Mouse (Mus musculus) cerebellum, adult 11 months (tissue): ENCODE measurements around the gene Cbfb.
A peak's percentile ranks its signal among the peaks of the same experiment; 100 is the strongest.
"Not testable (repeated sequence)": the region's sequence is repeated elsewhere in the genome, so short reads cannot be mapped to it uniquely, and the experiment has no call there.

Experiments used
- DNase-seq: peaks from one replicate; pipeline ENCODE4 v3.0.0; 2022

Cbfb gene

DNA sequence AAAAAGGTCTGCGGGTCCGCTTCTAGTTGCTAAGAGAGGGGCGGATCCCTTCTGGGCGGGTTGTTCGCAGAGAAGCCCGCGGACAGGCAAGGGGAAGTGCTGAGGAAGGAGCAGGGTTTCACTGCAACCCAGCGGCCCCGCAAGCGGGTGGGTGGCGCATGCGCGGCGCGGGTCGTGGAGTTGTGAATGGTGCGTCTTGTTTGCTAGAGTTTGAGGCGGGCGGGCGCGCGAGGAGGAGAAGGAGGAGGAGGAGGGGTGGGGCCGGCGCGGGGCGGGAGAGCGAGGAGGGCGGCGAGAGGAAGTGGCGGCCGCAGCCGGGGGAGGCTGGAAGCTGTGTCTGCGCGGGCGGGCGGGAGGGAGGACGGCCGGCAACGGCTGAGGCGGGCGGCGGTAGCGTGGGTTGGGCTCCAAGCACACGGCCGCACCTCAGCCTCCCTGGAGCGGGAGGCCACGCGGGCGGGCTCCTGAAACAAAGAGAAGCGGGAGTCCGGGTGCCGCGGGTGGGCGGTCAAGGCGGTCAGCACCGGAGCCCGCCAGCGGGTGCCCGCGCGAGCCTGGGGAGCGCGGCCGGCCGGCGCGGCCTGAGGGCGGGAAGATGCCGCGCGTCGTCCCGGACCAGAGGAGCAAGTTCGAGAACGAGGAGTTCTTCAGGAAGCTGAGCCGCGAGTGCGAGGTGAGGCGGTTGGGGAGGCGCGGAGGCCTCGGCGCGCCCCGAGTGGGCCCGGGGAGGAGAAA is at the start of gene Cbfb:
Gene Cbfb (plus strand): TSS at position 294 of the 735 bp plus-strand sequence.
- DNase-seq, result peak; percentile 87

DNA sequence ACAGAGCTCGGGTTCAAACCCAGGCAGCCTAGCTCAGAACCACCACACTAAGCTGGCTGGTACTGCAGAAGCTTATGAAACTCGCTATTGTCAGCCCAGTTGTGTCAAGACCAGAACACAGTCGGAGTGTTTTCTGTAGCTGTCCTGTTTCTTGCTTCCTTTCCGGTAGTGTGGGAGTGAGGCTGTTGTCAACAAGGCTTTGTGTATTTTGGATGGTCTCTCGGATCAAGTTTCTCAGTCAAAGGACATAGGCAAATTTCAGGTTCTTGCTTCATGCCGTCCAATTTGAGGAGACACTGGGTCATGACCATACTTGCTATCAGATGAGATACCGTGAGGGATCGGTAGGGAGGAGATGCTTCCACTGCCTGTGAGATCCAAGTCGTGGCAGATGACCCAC is 40.6 kb upstream of the Cbfb start:
- no peak for DNase-seq

DNA sequence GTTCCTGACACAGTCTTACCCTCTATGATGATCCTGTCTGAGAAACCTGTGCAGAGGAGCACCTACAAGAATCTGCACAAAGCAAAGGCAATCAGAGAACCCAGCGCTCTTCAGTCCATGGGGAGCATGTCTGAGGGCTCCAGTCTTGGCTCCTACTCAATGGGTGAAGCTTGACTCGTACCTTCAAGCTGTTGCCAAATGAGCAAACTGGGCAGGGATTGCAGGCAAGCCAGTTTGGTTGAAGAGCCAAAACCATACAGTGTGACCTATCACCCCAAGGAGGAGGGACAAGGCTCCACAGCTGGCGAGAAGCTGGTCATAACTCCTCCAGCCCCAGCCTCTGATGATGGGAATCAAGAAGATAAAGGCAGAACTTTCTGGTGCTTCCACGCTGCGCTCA is 39.0 kb upstream of the Cbfb start, which contains the start of gene Ces4a:
Gene Ces4a (plus strand): TSS at position 292 of the 400 bp plus-strand sequence.
- no peak for DNase-seq

DNA sequence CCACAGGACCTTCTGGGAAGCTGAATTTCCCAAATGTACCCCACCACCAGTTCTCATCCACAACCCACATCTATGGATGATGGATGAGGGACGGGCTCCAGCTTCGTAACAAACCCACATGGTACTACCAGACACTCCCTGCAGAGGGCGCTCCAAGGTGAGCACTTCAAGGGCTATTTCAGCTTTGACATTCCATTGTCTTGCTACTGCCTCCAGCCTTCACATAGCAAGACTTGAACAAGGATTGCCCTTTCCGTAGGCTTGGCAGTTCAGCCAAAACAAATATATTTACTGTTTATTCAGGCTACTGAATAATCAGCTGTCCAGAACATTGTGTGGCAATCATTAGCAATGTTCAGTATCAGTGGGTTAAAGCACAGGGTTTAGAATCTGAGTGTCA is 32.1 kb upstream of the Cbfb start:
- DNase-seq, result peak; percentile 29

DNA sequence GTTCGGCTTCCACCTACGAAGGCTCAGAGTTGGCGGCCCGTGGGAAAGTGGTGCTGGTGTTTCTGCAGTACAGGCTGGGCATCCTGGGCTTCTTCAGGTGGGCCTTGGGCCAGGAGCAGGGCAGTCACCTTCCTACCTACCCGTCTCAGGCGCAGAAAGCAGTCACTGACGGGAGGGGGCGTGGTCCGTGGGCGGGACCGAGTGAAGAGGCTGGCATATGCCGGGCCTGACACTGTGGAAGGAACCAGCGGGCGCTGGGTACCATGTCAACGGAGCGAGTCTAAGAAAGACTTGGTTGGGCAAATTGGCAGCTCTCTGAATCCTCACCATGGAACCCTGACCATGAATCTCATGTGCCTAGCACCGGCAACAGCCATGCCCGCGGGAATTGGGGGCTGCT is 28.1 kb upstream of the Cbfb start:
- DNase-seq, result no peak

DNA sequence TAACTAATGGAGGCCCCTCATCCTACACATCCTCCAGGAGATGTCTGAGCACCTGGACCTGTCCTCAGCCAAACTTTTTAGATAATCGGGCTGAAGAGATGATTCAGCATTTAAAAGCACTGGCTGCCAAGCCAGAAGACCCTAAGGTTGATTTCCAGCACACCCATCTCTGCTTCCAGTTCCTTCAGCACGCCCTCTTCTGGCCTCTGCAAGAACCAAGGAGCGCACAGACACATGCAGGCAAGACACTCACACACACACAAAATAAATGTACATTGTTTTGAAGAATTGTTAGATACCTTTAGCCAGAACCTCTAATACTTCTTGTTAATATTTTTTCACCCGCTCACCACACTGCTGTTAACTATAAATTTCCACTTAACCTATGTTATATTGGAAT is 18.8 kb upstream of the Cbfb start:
- DNase-seq, result no peak

DNA sequence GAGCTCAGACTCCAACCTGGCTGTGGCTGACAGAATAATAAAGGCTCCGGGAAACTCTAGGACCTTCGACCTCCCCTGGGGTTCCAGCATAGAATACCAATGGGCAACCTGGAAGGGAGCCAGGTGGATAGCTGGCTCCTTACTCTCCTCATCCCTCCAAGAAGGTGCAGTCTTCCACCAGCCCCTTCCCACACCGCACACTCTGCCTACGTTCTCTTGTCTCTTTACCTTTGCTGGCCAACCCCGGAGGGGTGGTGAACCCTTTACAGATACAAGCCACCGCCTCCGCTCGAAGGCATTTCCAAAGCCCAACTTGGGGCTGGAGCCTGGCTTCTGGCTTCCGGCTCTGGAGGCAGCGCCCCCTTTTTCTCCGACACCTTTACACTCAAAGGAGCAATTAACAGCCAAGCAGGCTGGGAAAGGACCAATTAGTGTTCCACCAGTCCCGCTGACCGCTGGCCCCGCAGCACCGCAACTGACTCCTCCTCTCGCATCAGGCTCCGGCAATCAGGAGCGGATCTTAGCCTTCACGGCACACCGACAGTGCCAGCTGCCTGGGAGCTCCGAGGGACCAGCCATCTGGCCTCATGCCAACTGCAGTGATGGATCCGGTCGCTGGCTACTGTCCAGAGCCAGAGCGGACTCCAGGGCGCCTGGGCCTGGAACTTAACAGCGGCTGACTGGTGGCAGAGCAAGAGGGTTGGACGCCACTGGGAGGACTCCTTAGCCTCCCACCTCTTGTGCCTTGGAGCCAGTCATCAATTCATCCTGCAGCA is 17.7 kb upstream of the Cbfb start:
- DNase-seq, result peak; percentile 61

DNA sequence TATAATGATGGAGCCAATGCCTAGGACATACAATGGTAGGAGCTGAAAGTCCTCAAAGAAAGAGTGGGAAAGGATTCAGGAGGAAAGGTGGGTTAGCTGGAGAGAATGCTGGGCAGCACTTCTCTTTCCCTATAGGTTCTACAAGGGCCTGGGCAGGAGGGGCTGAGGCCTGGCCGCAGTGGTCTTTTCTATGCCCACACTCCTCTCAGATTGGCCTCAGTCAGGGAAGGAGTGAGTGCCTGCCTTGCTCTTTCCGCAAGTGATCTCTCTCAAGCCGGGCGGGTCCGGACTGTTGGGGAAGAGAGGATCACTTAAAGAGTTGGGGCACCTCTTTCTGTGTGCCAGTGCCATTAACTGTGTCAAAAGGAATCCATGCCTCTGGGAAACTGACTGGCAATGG is 16.2 kb upstream of the Cbfb start:
- DNase-seq, result no peak

DNA sequence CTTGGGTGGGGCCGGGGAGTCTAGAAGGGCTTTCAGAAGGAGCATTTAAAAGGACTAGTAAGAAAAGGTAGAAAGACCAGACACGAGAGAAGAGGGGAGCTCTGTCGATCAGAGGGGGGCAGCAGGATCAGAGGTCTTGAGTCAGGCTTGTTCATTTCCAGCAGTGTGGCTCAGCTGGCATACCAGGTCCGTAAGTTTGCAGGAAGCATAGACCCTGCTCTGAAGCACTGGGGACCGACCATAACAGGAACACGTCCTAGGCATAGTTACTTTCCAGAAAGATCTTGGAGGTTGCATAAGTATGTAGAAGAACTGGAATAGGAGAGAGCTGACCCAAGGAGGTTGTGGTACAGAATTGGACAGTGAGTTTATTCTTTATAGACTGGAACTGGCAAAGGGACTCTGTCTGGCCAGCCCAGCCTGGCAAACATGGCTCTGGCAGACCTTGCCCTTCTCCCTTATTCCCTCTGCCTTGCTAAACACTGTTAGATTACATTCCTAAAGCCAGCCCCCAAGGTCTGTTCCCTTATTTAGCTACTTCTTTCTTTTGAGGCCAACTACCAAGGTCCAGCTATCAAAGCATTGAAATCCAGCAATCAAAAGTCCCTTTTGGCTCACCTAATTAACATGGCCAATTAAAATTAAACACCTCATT is 15.3 kb upstream of the Cbfb start:
- no peak for DNase-seq

DNA sequence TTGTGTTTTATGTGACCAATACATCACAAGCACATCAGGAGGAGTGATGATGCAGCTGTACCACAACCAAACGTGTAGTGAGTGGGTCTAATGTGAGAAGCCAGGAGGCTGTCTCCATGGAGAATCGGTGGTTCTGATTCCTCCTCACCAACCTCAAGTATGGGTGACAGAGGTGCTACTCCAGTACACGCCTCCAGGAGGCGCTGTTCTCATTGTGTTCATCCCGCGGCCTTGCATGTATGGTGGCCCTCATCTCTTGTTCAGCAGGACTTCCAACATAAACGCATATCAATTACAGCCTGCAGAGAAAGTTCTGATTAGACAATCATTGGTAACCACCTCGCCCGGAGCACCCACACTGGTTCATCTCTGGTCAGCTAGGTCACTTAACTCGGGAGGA is 12.9 kb upstream of the Cbfb start:
- no peak for DNase-seq

DNA sequence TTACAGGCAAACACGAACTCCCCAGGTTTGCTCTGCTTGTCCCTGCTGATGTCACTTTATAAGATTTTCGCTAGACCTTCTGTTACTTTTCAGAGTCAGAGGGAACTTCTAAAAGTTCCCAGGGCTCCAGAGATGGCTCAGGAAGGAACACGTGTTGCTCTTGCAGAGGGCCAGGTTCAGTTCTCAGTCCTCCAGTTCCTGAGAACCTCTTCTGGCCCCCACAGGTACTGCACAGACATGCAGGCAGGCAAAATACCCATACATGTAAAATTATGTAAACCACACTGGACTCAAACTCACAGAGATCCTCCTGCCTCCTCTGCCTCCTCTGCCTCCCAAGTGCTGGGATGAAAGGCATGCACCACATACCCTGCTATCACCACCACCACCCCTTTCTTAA is 12.4 kb upstream of the Cbfb start:
- no peak for DNase-seq

DNA sequence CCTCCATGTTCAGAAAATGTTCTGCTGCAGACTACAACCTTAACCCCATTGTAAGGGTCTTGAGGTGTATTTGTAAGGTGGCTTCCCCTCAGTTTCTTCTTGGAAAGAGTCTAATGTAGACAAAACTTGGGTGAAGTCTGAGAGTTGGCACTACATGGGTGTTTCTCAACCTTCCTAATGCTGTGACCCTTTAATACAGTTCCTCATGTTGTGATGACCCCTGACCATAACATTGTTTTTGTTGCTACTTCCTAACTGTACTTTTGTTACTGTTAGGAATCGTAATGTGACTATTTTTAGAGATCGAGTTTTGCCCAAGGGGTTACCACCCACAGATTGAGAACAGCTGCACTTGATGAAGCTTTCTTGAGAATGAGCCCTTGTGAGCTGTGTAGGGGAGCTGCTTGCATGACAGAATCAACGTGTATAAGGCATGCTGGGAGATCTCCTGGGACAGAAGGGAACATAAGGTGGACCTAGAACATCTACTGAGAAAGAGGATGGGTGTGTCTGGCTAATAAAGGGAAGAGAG is 9.3 kb upstream of the Cbfb start:
- DNase-seq, result no peak

DNA sequence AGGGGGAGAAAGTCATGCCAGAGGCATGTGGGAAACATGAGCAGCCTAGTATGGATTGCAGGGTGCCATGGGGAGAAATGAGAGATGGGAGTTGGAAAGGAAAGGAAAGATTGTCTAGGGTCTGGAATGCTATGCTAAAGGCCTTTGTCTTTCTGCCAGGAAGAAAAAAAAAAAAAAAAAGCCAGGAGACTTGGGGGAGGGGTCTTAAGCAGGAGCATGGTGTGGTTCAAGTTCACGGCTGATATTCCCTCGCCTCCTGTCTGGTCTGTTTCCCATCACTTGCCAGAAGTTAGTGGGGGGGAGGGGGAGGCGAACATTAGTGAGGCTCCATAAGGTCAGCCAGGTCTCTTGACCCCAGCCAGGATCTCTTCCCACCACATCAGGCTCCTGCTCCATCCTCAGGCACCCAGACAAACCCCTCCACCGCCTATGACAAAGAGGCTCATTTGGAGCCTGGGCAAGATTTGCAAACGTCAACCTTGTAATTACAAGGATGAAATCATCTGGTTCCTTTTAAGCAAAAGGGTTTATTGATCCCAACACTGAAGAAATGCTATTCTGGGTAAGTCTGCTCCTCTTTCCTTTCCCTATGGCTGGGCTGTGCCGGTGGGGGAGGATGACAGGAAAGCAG is 6.1 kb upstream of the Cbfb start:
- DNase-seq, result no peak

DNA sequence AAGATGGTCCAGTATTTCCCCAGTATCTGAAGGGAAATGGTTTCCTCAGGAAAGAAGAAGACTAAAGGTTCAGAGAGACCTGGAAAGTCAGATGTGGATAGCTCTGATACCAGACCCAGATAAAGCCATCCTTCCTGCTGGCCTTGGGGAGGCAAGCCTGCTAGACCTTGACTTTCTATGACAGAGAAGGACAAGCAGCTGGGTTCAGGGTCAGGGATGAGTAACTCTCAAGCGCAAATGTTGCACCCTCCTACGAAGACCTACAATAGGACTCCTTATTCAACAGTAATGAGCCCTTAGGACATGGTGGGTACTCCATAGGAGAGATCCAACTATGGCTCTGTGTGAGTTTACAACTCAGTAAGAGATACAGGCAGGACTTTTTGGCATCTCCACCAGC is 5.3 kb upstream of the Cbfb start:
- DNase-seq, result no peak

DNA sequence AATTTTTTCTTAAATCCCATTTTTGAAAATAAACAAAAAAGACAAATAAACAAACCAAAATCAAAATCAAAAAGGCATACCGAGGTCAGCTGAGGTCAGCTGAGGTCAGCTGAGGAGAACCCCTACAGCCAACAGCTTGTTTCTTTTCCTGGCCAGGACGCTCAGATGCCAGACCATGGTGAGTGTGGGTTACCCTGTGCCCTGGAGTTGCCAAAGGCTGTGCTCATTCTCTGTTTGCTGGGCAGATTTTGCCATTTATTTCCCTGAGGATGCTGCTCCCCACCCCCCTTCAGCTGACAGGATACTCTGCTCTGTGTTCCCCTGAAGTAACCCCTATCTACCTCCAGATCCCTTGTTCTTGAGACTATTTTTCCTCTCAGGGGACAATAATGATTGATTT is 3.4 kb upstream of the Cbfb start:
- DNase-seq, result no peak

DNA sequence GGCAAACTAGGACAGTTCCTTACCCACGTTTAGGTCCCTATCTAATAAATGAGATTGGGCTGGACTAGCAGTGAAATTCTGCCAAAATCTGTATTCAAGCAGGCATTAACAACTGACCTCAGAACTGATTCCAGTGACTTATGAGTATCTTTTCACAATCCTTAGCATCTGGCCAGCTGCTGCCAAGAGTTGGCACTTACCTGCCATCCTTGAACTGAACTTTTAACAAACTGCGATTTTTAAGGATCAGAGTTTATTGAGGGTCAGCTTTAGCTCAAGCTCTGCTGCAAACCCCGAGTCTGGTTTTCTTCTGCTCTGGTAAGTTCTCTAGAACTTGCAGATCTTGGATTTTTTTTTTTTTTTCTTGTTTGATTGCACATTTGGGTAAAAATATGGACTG is 892 bp upstream of the Cbfb start:
- DNase-seq, result no peak

DNA sequence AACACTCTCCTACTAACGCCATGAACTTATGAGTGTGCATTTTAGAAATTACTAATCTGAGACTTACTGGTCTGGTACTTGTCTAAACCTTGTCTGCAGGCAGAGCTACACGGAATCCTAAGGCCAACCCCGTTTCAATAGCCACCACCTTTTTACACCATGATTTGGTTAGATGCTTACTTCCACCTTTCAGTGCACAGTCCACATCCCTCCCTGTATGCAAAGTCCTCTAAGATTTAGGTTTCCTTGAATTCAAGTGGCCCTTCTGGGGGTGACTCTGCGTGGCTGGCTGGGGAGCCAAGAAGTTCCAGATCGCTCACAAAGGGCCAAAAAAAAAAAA is 463 bp upstream of the Cbfb start:
- no peak for DNase-seq

DNA sequence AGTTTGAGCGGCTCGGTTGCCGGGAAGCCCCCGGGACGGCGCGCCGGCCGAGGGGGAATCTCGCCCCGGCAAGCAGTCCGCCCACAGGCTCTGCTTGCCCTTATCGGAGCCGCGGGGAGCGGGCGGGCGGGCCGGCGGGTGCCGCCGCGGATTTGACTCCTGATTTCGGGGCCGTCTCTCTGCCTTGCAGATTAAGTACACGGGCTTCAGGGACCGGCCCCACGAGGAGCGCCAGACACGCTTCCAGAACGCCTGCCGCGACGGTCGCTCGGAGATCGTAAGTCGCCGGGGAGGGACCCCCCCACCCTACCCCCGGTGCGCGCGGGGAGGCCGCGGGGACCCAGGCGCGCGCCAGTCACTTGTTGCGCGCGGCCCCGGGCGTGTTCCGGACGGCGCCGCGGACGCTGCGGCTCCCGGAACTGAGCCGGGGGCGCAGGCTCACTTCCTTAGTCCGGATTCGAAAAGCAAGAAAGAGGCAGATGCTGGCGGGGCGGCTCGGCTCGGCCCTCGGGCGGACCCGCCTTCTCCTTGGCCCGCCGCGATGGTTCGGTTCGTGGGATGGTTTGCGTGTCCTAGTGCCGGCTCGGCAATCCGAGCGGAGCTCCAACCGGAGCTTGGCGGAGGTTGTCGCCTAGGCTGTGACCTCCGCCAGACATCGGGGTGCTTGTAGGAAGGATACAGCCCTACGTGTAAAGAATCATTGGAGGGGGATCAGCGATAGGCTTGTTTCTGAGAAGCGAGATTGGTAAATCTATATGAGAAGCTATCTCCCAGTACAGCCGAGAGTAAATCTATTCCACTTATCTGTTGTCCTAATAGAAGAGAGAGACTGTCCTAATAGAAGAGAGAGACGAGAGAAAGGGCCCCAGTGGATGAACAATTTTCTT is 885 bp downstream of the Cbfb start:
- DNase-seq, result peak; percentile 26

DNA sequence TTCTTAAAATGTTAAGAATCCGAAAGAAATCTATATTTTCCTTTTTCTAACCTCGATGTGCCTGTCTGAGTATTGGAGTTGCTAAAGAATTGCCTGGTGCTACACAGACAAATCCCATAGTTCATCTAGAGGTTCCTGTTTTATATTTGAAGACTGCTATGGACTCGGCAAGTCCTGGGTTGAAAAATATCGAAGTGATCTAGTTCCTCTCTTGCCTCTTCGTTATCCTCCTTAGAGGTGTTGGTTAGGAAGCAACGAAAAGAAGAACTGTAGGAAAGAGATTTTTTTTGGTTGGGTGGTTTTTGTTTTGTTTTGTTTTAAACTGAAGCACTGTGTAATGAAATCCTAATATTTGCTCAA is 1.5 kb downstream of the Cbfb start:
- no peak for DNase-seq

DNA sequence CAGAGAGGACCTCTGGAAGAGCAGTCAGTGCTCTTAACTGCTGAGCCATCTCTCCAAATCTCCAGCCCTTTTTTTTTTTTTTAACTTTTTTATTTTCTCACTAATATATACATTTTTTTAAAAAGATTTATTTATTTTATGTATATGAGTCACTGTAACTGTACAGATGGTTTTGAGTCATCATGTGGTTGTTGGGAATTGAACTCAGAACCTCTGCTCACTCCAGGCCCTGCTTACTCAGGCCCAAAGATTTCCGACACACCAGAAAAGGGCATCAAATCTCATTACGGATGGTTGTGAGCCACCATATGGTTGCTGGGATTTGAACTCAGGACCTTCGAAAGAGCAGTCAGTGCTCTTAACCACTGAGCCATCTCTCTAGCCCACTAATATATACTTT is 4.8 kb downstream of the Cbfb start:
- DNase-seq, result not testable (repeated sequence)

DNA sequence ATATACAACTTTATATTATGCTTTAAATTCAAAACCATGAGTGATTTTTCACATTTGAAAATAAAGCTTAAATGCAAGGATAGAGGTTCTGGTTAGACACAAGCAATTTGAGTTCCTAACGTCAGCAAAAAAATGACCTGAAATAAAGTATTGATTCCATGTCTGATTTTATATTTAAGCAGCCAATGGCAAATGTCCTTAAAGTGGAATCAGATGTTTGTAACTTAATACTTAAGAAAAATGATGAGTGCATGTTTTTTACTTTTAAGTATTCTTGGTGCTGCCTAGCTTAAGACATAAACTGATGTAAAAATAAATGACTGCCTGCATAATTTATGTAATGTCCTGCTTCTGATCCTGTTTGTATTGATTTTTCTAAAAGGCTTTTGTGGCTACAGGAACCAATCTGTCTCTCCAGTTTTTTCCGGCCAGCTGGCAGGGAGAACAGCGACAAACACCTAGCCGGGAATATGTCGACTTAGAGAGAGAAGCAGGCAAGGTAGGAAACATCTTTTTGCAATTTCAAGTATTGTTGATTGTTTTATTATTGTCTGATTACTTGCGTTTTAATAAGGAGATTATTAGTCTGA is 7.8 kb downstream of the Cbfb start:
- no peak for DNase-seq

DNA sequence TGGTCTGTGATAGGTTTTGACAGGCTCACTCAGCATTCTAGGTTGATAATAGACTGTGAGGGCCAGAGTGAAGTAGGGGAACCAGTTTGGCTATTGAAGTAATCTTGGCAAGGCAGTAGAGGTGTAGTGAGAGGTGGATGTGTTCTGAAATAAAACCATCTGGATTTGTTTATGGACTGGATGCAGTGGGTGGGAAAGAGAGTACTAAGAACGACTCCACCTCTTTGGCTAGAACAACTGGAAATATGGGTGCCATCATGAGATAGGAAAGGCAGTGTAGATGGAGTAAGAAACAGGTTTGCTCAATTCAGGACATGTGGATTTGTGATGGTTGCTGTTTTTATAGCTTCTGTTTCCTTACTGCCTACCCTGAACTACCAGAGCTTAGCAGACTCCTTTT is 11.7 kb downstream of the Cbfb start:
- no peak for DNase-seq
